Mouse (Mus musculus): ENCODE measurements around the gene Magoh.

The Magoh gene

DNA sequence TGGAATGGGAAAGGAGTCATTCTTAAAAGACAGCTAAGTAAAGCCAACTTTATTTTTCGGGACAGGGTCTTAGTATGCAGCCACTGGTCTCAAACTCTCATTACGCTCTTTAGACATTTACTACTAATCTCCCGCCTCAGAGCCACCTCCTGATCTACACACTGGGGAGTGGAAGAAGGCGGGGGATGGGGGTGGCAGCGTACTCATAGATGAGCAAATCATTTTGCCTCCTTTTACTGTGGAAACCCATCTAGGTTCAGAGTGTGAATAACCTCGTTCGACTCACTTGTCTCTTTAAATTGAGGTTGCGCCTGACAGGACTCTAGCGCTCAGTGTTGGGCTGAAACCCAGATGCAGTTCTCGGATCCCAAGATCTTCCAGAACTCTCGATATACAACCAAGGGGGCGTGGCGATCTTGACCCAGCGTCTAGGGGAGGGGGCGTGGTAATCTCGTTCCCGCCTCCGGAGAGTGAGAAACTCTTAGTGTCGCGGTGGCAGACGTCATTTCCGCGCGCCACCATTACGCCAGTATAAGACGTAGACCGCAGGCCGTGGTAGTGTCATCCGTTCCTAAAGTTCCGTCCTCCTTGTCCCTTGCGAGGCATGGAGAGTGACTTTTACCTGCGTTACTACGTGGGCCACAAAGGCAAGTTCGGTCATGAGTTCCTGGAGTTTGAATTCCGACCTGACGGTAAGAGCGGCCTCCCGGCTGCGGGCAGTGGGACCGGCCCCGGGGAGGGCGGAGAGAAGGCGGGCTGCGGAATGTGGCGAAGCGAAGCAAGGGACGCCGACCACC, at the start of gene Magoh:
Gene Magoh, plus strand, starts transcription at position 502 of the 797 bp plus-strand sequence.
- peak; percentile 99 for DNase-seq (ENCODE audit: low spot score)

GRCm38 (mm10) chr4:107830189-107830588, 49.4 kb upstream of the Magoh start:
- no peak for DNase-seq (ENCODE audit: low spot score)

- no peak for DNase-seq (ENCODE audit: low spot score)
Observed at GRCm38 (mm10) chr4:107830821-107831221, 48.7 kb upstream of the Magoh start.

DNA sequence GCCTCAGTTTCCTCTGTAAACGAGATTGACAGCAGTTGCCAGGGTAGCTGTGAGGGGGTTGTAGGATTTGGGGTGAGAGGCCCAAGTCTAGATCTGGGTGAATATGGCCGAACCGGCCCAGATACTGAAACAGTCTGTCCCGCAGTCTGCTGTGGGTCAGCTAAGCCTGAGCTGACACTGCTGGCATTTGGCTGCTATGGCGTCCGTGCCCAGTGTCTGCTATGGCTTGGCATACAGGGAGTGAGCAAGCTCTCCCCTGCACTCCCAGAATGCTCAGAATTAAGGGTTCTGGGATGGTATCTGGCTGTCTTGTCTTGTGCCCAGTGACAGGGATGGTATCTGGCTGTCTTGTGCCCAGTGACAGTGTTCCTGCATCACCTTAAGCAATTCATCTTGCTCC, 47.9 kb upstream of the Magoh start:
- no peak for DNase-seq (ENCODE audit: low spot score)

GRCm38 (mm10) chr4:107833525-107833924, 46.0 kb upstream of the Magoh start:
- no peak for DNase-seq (ENCODE audit: low spot score)

GRCm38 (mm10) chr4:107834643-107835314, 44.8 kb upstream of the Magoh start:
- no peak for DNase-seq (ENCODE audit: low spot score)

DNA sequence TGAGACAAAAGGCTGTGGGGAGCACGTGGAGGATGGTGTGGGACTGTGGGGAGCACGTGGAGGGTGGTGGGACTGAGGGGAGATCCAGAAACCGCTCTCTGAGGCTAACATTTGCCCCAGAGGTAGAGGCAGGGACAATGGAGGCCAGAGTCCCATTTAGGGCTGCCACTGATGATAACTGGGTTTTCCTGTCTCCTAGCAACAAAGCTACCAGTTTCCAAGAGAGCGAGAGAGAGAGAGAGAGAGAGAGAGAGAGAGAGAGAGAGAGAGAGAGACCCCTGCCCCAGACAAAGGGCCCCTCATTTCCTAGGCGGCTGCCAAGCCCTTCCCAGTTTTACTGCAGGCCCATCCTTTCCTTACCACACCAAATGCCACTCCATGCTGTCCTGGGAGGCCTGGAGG, 44.0 kb upstream of the Magoh start:
- DNase-seq (ENCODE audit: low spot score) = no peak

GRCm38 (mm10) chr4:107836758-107837157, 42.8 kb upstream of the Magoh start:
- no peak for DNase-seq (ENCODE audit: low spot score)

DNA sequence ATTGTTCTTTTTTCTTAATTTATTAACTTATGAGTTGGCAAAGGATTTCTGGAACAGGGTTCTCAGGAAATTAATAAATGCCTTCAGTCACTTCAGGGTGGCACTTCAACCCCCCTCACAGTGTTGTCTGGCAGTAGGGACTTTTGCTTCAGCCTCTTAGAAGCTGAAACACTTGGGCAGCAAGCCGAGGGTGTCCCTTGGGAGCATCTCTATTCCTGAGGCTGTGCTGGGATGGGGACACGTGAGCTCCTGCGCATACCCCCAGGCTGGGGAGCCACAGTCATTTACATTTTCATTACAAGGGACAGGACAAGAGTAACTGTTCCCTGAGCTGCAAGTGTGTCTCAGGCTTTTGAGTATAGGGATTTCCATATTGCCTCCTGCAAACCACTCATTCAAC, 41.6 kb upstream of the Magoh start:
- no peak for DNase-seq (ENCODE audit: low spot score)

DNA sequence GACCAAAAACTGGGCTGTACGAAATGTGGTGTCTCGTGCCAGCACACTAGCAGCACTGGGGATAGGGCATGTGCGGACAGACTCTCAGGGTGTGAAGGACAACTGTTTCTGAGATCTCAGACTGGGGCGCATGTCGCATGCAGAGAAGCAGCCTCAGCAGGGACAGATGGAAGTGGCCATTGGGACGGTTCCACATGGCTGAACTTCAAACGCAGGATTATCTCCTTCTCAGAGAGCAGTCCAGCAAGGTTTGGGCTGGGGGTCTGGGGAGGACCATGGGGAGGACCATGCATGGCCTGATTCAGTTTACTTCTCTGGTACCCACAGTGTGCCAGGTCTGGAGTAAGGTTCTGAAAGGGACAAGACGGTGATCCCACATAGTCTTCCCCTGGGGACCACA, 35.9 kb upstream of the Magoh start:
- DNase-seq (ENCODE audit: low spot score) = no peak

- peak; percentile 57 for DNase-seq (ENCODE audit: low spot score)
Observed at GRCm38 (mm10) chr4:107844971-107845370, 34.6 kb upstream of the Magoh start.

- no peak for DNase-seq (ENCODE audit: low spot score)
Observed at GRCm38 (mm10) chr4:107846795-107847194, 32.8 kb upstream of the Magoh start.

- DNase-seq (ENCODE audit: low spot score) = no peak
Observed at GRCm38 (mm10) chr4:107848546-107848945, 31.0 kb upstream of the Magoh start.

DNA sequence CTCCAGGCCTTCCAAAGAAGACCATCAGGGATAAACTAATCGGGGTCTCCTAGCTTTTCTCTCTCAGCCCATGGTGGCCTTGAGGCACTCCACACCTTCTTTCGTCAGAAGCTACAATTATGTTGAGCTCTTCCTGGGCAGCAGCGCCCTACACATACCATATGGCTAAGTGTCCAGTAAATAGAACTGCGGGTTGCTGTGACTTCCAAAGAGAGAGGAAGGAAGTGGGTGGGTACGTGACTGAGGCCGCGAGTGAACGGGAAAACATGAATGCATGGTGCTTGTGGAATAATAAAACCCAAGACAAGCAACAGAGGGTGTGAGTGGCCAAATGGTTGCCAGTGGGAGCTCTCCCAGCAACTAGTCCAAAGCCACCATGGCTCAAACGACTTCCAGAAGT, 29.9 kb upstream of the Magoh start:
- DNase-seq (ENCODE audit: low spot score) = no peak

GRCm38 (mm10) chr4:107850091-107850490, 29.5 kb upstream of the Magoh start:
- DNase-seq (ENCODE audit: low spot score) = no peak

DNA sequence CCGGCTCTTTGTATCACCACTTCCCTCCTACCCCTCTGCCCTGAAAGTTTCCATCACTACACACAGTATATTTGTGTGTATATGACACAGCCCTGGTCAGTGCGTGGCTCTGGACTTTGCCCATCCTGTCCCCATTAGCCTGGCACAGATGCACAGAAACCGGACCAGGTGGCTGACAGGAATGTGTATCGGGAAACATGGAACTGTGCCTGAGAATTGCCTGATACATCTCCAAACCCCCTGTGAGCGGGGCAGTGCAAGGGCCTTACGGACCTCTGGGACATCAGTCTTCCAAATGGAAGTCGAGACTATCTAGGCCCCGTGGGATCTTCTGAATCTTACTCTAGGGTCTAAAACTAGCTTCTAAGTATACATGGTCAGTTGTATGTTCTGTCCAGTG, 26.2 kb upstream of the Magoh start:
- DNase-seq (ENCODE audit: low spot score) = no peak

- no peak for DNase-seq (ENCODE audit: low spot score)
Observed at GRCm38 (mm10) chr4:107853836-107854235, 25.7 kb upstream of the Magoh start.

DNA sequence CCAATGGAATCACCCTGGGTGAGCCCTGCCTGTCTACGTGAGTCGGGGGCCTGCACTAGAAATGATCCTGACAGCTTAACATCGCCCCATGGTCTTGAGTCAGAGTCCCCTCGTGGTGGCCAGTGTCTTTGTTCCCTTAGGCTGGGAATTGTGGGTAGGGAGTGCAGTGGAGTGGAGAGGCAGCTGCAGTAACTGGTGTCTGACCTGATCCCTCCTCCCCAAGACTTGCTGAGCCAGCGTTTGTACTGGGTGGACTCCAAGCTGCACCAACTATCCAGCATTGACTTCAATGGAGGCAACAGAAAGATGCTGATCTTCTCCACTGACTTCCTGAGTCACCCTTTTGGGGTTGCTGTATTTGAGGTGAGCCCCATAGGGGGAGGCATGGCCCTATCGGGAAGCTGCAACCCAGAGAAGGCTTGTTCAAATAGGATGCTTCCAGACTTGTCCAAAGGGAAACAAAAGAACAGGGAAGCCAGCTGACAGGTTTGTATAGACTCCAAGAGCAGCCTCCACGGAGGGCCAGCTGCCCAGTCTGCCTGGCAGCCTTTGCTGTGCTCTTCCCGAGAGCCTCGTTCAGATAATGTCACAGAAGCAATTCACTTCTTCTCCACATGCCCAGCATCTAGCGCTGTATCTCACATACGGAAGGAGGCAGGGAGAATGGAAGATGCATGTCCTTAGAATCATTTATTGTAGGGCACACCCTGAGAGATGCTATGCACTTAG, 22.4 kb upstream of the Magoh start:
- DNase-seq (ENCODE audit: low spot score) = no peak

DNA sequence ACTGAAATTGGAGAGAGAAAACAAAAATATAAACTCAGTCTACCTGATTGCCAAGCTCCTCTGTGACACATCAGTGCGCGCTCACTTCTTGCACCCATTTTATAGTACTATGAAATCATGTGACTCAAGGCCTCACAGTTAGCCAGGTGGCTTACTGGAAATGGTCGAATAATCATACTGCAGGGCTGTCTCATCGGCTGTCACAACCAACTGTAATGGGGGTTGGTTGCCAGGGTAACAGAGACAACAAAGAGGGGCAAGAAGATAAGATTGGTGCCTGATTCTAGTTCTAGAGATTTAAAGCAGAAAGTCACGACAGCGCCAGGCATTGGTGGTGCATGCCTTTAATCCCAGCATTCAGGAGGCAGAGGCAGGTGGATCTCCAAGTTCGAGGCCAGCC, 20.6 kb upstream of the Magoh start:
- no peak for DNase-seq (ENCODE audit: low spot score)

DNA sequence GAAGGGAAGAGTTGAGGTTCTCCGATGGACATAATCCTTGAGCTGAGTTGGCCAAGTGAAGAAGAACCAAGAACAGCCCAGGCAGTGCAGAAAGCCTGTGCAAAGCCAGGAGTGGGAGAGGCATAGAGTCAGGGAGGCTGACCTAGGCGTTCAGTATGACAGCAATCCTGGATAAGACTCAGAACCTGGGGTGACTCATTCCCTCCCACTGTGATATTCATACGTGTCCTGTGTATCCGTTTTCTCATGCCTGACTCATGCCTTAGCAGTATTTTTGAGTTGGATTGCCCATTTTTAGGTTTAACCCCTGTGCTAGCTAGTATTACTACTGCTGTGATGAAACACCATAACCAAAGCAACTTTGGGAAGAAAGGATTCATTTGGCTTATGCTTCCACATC, 14.7 kb upstream of the Magoh start:
- no peak for DNase-seq (ENCODE audit: low spot score)

GRCm38 (mm10) chr4:107881631-107882030, 2.1 kb downstream of the Magoh start:
- DNase-seq (ENCODE audit: low spot score) = no peak

- DNase-seq (ENCODE audit: low spot score) = no peak
Observed at GRCm38 (mm10) chr4:107886371-107886770, 6.8 kb downstream of the Magoh start.

GRCm38 (mm10) chr4:107889385-107889730, 9.8 kb downstream of the Magoh start:
- no peak for DNase-seq (ENCODE audit: low spot score)

All from c-Kit-positive CD71-positive TER-119-positive erythroid progenitor cells, embryonic 14.5 days (primary cell).